Mouse (Mus musculus): Measurements from ENCODE around the gene Siglece. TPM values are rescaled to one million over a fixed set of nuclear protein-coding genes. Genes with fewer than 3 reads are reported as not detected.

The Siglece gene
- 4.0 TPM for total RNA-seq (2023)

DNA sequence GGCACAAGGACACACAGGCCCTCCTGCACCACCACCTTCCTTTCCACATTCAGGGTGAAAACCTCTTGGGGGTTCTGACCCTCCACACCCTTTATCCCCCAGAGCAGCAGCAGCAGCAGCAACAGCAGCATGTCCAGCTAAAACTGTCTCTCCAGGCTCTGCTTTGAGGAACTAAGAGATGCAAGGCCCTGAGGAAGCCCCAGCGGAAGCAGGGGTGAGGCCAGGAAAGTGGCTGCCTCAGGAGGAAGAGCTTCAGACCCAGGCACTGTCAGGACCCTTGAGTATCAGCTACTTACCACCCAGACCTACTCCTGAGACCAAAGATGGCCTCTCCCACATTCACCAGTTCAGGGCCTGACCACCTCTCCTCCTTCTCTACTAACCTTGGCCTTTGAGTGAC lies at the start of gene Siglece:
Gene Siglece, minus strand, starts transcription at position 160 of the 400 bp plus-strand sequence.

DNA sequence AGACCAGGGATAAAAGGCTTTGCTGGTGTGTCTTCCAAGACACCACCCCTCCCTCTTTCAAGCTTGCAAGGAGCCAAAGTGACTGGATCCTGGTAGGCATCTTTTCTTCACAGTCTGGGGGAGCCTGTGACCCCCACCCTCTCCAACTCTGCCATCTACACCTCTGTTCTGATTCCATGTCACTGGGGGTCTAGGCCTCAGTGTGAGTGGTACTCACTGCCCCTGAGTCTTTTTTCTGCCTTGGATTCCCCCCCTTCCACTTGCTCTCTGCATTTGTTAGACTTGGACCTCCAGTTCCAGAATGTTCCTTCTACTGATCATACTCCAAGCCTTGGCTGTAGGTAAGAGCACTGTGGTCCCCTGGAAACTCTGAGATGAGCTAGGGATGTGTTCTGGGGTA lies 30.2 kb upstream of the Siglece start, which contains the start of gene Klk14:
Gene Klk14, plus strand, starts transcription at position 301 of the 400 bp plus-strand sequence.

GRCm38 (mm10) chr7:43671809-43672580 lies 12.0 kb upstream of the Siglece start, which contains the start of gene Ctu1:
Ctu1 (plus strand) TSS chr7:43672016.

GRCm38 (mm10) chr7:43634500-43634899 lies 25.5 kb downstream of the Siglece start, which contains the start of gene Ceacam18:
Ceacam18 (plus strand) TSS chr7:43634707.

DNA sequence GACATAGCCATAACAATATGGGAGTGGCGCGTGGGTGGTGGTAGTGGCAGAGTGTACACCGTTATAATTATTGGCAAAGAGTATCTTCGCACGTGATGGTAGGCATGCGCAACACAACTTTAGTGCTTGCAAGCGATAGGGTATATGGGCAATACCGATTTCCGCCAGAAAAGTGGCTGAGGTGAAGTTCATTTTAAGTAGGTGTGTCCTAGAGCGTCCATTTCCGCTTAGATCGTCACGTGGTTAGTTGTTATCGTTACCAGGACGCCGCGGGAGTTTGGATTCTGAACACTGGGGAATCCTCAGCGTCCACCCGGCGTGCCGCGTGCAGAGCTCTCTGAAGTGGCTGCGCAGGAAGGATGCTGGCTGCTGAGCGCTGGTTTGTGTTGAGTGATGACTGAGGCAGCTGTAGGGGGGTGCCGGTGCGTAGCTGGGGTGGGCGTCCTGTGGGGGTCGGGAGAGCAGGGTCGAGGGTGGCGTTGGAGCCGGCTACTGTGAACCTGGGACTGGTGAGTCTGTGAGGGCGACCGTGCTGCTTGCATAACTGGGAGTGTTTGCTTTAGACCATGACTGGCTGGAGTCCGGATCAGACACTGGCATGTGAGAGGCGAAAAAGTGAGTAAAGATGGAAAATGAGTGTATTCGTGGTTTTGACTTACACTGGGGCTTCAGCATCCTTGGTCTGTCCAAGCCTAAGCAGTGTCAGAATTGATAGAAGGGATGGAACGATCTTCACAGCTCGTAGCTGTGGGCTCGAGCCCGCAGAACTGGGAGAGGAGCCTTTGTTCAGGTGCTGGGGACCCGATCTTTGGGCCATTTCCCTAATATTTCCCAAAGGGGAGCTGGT lies 52.8 kb downstream of the Siglece start, which contains the start of gene Zfp819:
Gene Zfp819, plus strand, starts transcription at position 274 of the 847 bp plus-strand sequence.

Other genes starting within 250 kb of the Siglece start
- not detected for gene Lim2, start 232.5 kb downstream of the Siglece start, total RNA-seq (2023)
- gene Nkg7, start 223.1 kb downstream of the Siglece start, total RNA-seq (2023), result 14.9 TPM
- not detected for gene Cldnd2, start 219.4 kb downstream of the Siglece start, total RNA-seq (2023)
- gene Etfb, start 216.1 kb downstream of the Siglece start, total RNA-seq (2023), result 29.9 TPM
- not detected for gene Gm45233, start 216.0 kb downstream of the Siglece start, total RNA-seq (2023)
- gene Vsig10l, start 197.0 kb downstream of the Siglece start, total RNA-seq (2023), result 1.3 TPM
- gene Iglon5, start 170.1 kb downstream of the Siglece start, total RNA-seq (2023), result not detected
- not detected for gene 4931406B18Rik, start 154.2 kb downstream of the Siglece start, total RNA-seq (2023)
- gene Cd33, start 115.7 kb downstream of the Siglece start, total RNA-seq (2023), result 1.7 TPM
- gene Zfp658, start 97.9 kb downstream of the Siglece start, total RNA-seq (2023), result 4.1 TPM
- 12.8 TPM for gene Zfp719, start 80.6 kb downstream of the Siglece start, total RNA-seq (2023)
- gene Zfp819, start 53.0 kb downstream of the Siglece start, total RNA-seq (2023), result not detected
- not detected for gene Ceacam18, start 25.5 kb downstream of the Siglece start, total RNA-seq (2023)
- 6.6 TPM for gene Ctu1, start 11.9 kb upstream of the Siglece start, total RNA-seq (2023)
- gene Klk14, start 30.3 kb upstream of the Siglece start, total RNA-seq (2023), result not detected
- gene Klk13, start 52.4 kb upstream of the Siglece start, total RNA-seq (2023), result not detected
- not detected for gene Klk12, start 108.7 kb upstream of the Siglece start, total RNA-seq (2023)
- not detected for gene Klk11, start 114.4 kb upstream of the Siglece start, total RNA-seq (2023)
- gene Klk10, start 120.9 kb upstream of the Siglece start, total RNA-seq (2023), result not detected
- not detected for gene Klk9, start 131.7 kb upstream of the Siglece start, total RNA-seq (2023)
- gene Klk8, start 137.4 kb upstream of the Siglece start, total RNA-seq (2023), result 92.4 TPM
- gene Klk7, start 151.1 kb upstream of the Siglece start, total RNA-seq (2023), result not detected
- not detected for gene Klk6, start 164.3 kb upstream of the Siglece start, total RNA-seq (2023)
- not detected for gene Klk5, start 181.8 kb upstream of the Siglece start, total RNA-seq (2023)
- gene Klk4, start 221.0 kb upstream of the Siglece start, total RNA-seq (2023), result not detected